In the genomic region with DNA sequence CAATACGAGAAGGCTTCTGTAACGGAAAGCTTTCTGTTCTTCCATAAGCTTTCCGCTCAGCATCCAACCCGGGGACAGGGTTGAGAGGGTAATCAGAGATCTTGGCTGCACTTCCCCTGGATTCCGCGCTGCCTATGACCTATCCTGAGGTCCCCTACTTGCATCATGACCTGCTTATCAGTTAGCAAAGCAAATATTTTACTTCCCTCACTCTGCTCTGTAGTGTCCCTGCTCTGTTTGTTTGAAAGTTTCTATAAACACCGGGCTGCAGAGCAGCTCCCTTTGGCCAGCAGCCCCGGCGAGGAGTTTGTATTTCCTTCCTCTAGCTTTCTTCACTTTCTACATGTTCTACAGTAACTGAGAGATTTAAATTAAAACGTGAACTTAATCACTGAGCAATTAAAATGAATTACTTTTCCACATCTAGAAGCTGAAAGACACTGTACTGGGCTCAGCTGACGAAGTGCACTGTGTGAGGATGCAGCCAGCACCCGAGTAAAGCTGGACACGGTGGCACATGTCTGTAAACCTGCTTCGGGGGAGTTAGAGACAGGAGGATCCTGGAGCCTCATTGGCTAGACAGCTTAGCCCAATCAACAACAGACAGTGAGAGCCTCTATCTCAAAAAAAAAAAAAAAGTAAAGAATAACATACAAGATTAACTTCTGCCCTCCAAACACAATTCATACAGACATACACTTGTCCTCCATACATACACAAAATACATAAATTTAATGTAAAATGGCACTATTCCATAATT, we compare ENCODE assay signal across 10 mouse cellular contexts. TPM values are rescaled to one million over a fixed set of nuclear protein-coding genes. Genes with fewer than 3 reads are reported as not detected.
DNase-seq lines count a peak whose midpoint lies in the region; ATAC-seq lines count a peak whose summit lies in the region.
"Had no signal": no experiment of that assay in that cellular context is flagged by ENCODE, and none has a peak within 500 bp of the region (broad histone marks: within the 10 kb centered on the region; RNA-seq: fewer than 3 reads in every experiment).

No protein-coding gene starts in this region.

- H3K9me3 ChIP-seq in heart, embryonic 10.5 days: no peaks in the 10 kb centered on the region
- no peaks in the 10 kb centered on the region for H3K9me3 ChIP-seq in heart, embryonic 14.5 days (ENCODE audit: control insufficient read depth, low read length)
- no peaks in the 10 kb centered on the region for H3K9me3 ChIP-seq in liver, embryonic 13.5 days (replicated peaks)
- no peaks in the 10 kb centered on the region for H3K9me3 ChIP-seq in midbrain, embryonic 15.5 days

- intact Hi-C loops in heart, postnatal 36 days (cut with DNase I): no loop called here

- no peak overlapping the region for H3K9ac ChIP-seq in heart, embryonic 14.5 days (ENCODE audit: low read length)
- H3K9ac ChIP-seq in liver, embryonic 13.5 days: no peak overlapping the region
- H3K9ac ChIP-seq in midbrain, embryonic 15.5 days: no peak overlapping the region
- H3K9ac ChIP-seq: forebrain, postnatal 0 days had no signal

- no peak for DNase-seq in heart, embryonic 10.5 days (ENCODE audit: low spot score)
- no peak for DNase-seq in heart, postnatal 36 days
- no peak for DNase-seq in liver, embryonic 13.5 days
- DNase-seq in lung, postnatal 4 days: peak; percentile 58 to 78
- no peak for DNase-seq in cerebellum, adult 11 months
- DNase-seq in left cerebral cortex, adult 11 months (ENCODE audit: low spot score): no peak
- DNase-seq: forebrain, postnatal 0 days had no signal

- H3K4me3 ChIP-seq in heart, embryonic 10.5 days: no peak overlapping the region
- H3K4me3 ChIP-seq in heart, embryonic 14.5 days (ENCODE audit: control insufficient read depth in 1 of 2, insufficient read depth in 1 of 2, low read depth in 1 of 2, low read length in 2 of 2): no peak overlapping the region
- no peak overlapping the region for H3K4me3 ChIP-seq in liver, embryonic 13.5 days (replicated peaks)
- H3K4me3 ChIP-seq in midbrain, embryonic 15.5 days: no peak overlapping the region

- peak overlapping the region; percentile 42; the same call in 1 of the 2 replicates for H3K27ac ChIP-seq in heart, embryonic 10.5 days
- H3K27ac ChIP-seq in heart, embryonic 14.5 days (replicated peaks in 1 of 2; ENCODE audit: control insufficient read depth in 1 of 2, insufficient read depth in 1 of 2, low read depth in 2 of 2, low read length in 2 of 2): peak overlapping the region; percentile 31 to 59; a peak in 3 of 4 replicates
- peak overlapping the region; percentile 43; the same call in 1 of the 2 replicates for H3K27ac ChIP-seq in liver, embryonic 13.5 days
- no peak overlapping the region for H3K27ac ChIP-seq in midbrain, embryonic 15.5 days

- H3K4me1 ChIP-seq in heart, embryonic 10.5 days: peaks cover 27% of the 10 kb centered on the region
- H3K4me1 ChIP-seq in heart, embryonic 14.5 days (ENCODE audit: control insufficient read depth in 2 of 2, insufficient read depth in 2 of 2, low read length in 2 of 2): peaks cover 11 to 15% of the 10 kb centered on the region in 2 experiments
- peaks cover 13% of the 10 kb centered on the region for H3K4me1 ChIP-seq in liver, embryonic 13.5 days (replicated peaks)
- H3K4me1 ChIP-seq in midbrain, embryonic 15.5 days: no peaks in the 10 kb centered on the region

- WGBS in heart, embryonic 10.5 days: 31% methylated on average over 14 of the region's 14 CpGs
- WGBS in heart, embryonic 14.5 days: 24% methylated on average over 14 of the region's 14 CpGs
- 27% methylated on average over 14 of the region's 14 CpGs for WGBS in liver, embryonic 13.5 days (ENCODE audit: insufficient replicate concordance)
- WGBS in midbrain, embryonic 15.5 days: 78% methylated on average over 14 of the region's 14 CpGs

- H3K36me3 ChIP-seq in heart, embryonic 10.5 days: no peaks in the 10 kb centered on the region
- no peaks in the 10 kb centered on the region for H3K36me3 ChIP-seq in heart, embryonic 14.5 days (ENCODE audit: control insufficient read depth, insufficient read depth, low read length)
- H3K36me3 ChIP-seq in liver, embryonic 13.5 days: no peaks in the 10 kb centered on the region
- H3K36me3 ChIP-seq in midbrain, embryonic 15.5 days (replicated peaks): no peaks in the 10 kb centered on the region

- peak overlapping the region; percentile 44 for H3K4me2 ChIP-seq in heart, embryonic 14.5 days (ENCODE audit: low read length)
- H3K4me2 ChIP-seq in liver, embryonic 13.5 days: peak overlapping the region; percentile 30
- H3K4me2 ChIP-seq in midbrain, embryonic 15.5 days: no peak overlapping the region

- ATAC-seq in heart, embryonic 14.5 days (ENCODE audit: insufficient number of reproducible peaks, insufficient read depth, low FRiP score, low read depth): peak; percentile 84
- peak; percentile 83 for ATAC-seq in liver, embryonic 13.5 days (ENCODE audit: low read depth)
- no peak for ATAC-seq in midbrain, embryonic 15.5 days (replicated peaks)
- ATAC-seq: forebrain, postnatal 0 days had no signal

- H3K27me3 ChIP-seq in heart, embryonic 10.5 days (ENCODE audit: insufficient read depth, poor library complexity, severe bottlenecking): no peaks in the 10 kb centered on the region
- no peaks in the 10 kb centered on the region for H3K27me3 ChIP-seq in heart, embryonic 14.5 days (ENCODE audit: control insufficient read depth, insufficient read depth, low read length)
- H3K27me3 ChIP-seq in liver, embryonic 13.5 days: no peaks in the 10 kb centered on the region
- H3K27me3 ChIP-seq in midbrain, embryonic 15.5 days (replicated peaks): no peaks in the 10 kb centered on the region

RNA-seq across cellular contexts. Expression of a gene that starts 43.7 kb away (rescaled TPM):
- polyA plus RNA-seq in heart, embryonic 10.5 days (2016; fragmentation: Nextera tagmentation; extraction: Ambion mirVana): 19.5 and 24.2 TPM in 2 replicates
- 1 to 10 TPM; 5.4 to 6.6 TPM for total RNA-seq in heart, postnatal 36 days (2021)
- 9.4 and 9.5 TPM in 2 replicates for polyA plus RNA-seq in heart, embryonic 14.5 days (2014; fragmentation: Nextera tagmentation; extraction: Ambion mirVana)
- 1.2 TPM in 2 replicates for polyA plus RNA-seq in liver, embryonic 13.5 days (2015; fragmentation: Nextera tagmentation; extraction: Ambion mirVana)
- 6.4 and 8.5 TPM in 2 replicates for polyA plus RNA-seq in midbrain, embryonic 15.5 days (2015; fragmentation: Nextera tagmentation; extraction: Ambion mirVana)
- total RNA-seq: granulocyte monocyte progenitor cell, adult 5-6 weeks had no signal

Comparison
In these comparisons a context has a peak if more than half of its experiments do, and no peak if none do; other contexts are left out.
1. DNase-seq: peak in lung, postnatal 4 days (2 of 2); none in heart, embryonic 10.5 days (single experiment), heart, postnatal 36 days (0 of 2), liver, embryonic 13.5 days (single experiment), cerebellum, adult 11 months (single experiment) and left cerebral cortex, adult 11 months (single experiment).